Mouse (Mus musculus) cortical plate, adult 2 months (tissue): ENCODE measurements around the gene Ahsa1.

Experiments used
- CTCF ChIP-seq: fragments of 200-500 bp; IDR thresholded peaks from 2 replicates; pipeline ENCODE4 v1.5.1; 2011; ENCODE audit warnings: mild to moderate bottlenecking, control low read depth, low read length; ENCODE audit not compliant: insufficient read depth; ENCODE audit errors: extremely low read depth
- POLR2A ChIP-seq: fragments of 200-500 bp; IDR thresholded peaks from 2 replicates; pipeline ENCODE4 v1.6.1; 2011; ENCODE audit warnings: mild to moderate bottlenecking, low read length, control low read depth; ENCODE audit not compliant: insufficient read depth; ENCODE audit errors: extremely low read depth

- TF ChIP-seq CTCF = no peak
- no peak for TF ChIP-seq POLR2A
These were observed 39.7 kb downstream of the Ahsa1 start for GRCm38 (mm10) chr12:87305767-87306583.
